Mouse (Mus musculus): ENCODE results near the gene Kcnma1.

DNA sequence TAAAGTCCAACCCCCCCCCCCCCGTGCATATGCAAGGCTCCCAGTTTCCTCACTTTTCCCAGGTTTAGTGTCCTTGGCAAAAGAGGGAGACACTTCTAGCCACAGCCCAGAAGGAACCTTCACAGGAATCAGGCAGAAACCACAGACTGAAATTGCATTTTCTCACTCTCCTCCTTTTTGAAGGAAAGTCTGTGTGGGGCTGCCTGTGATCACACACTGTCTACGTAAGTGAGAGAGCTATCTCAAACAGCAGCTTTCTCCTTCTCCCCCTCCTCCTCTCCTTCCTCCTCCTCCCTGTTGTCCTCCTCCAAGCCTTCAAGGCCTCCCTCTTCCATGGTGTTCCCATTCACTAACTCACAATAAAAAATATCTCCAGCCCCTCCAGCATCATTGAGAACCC, 90.9 kb downstream of the Kcnma1 start:
- no peak for TF ChIP-seq TAL1 (IDR thresholded peaks at IDR 0.05; ENCODE audit: low read length)
- no peak for TF ChIP-seq CTCF (IDR thresholded peaks at IDR 0.05 in 2 of 3, conservative IDR thresholded peaks at IDR 0.05 in 1 of 3; ENCODE audit: control insufficient read depth in 1 of 3, insufficient read depth in 1 of 3, low read depth in 2 of 3, low read length in 3 of 3, poor library complexity in 1 of 3, severe bottlenecking in 1 of 3)
- TF ChIP-seq USF1 (IDR thresholded peaks at IDR 0.05; ENCODE audit: low read depth, low read length) = no peak
- TF ChIP-seq POLR2AphosphoS2 (IDR thresholded peaks at IDR 0.05; ENCODE audit: low read length) = no peak
- TF ChIP-seq POLR2A (IDR thresholded peaks at IDR 0.05; ENCODE audit: control insufficient read depth in 1 of 2, insufficient read depth in 1 of 2, low read depth in 1 of 2, low read length in 2 of 2, poor library complexity in 1 of 2) = no peak
- no peak for TF ChIP-seq EP300 (IDR thresholded peaks at IDR 0.05; ENCODE audit: low read depth in 1 of 2, low read length in 2 of 2)
- no peak for TF ChIP-seq MXI1 (IDR thresholded peaks at IDR 0.05; ENCODE audit: low read depth, low read length)
- TF ChIP-seq NRF1 (IDR thresholded peaks at IDR 0.05; ENCODE audit: insufficient read depth, low read depth, low read length, poor library complexity, severe bottlenecking) = no peak
- TF ChIP-seq MAX (IDR thresholded peaks at IDR 0.05; ENCODE audit: low read length) = no peak
- TF ChIP-seq GATA1 (IDR thresholded peaks at IDR 0.05; ENCODE audit: low read depth, low read length) = no peak
- no peak for TF ChIP-seq CHD2 (IDR thresholded peaks at IDR 0.05; ENCODE audit: low read length)
- TF ChIP-seq BHLHE40 (IDR thresholded peaks at IDR 0.05; ENCODE audit: borderline replicate concordance, low read depth, low read length) = no peak
- no peak for TF ChIP-seq ZKSCAN1 (IDR thresholded peaks at IDR 0.05; ENCODE audit: low read depth, low read length)
- no peak for TF ChIP-seq ZNF384 (IDR thresholded peaks at IDR 0.05; ENCODE audit: low read depth, low read length)

Data from MEL (cell line).